Mouse (Mus musculus): Measurements from ENCODE around the gene Olfr826. TPM values are rescaled to one million over a fixed set of nuclear protein-coding genes. Genes with fewer than 3 reads are reported as not detected.

Gene Olfr826
- polyA plus RNA-seq (2012; rRNA removed): not detected in 2 replicates

GRCm38 (mm10) chr10:130184086-130184485, at the start of gene Olfr826:
TSS of gene Olfr826 (minus strand) at chr10:130184186.
- WGBS: 79% methylated on average over 1 of the region's 1 CpGs
- DNase-seq: no peak
- Histone ChIP-seq H3K36me3 (ENCODE audit: control insufficient read depth, insufficient read depth, low read length) (no peaks in the 10 kb centered on the region), H3K27me3 (ENCODE audit: control insufficient read depth, insufficient read depth, low read length) (no peaks in the 10 kb centered on the region), H3K4me1 (replicated peaks; ENCODE audit: control insufficient read depth, insufficient read depth, low read length) (no peaks in the 10 kb centered on the region), H3K27ac (ENCODE audit: control insufficient read depth, insufficient read depth, low read length) (no peak within 1 kb of the TSS), H3K4me3 (ENCODE audit: control insufficient read depth, insufficient read depth, low read length) (no peak within 1 kb of the TSS)
- TF ChIP-seq POLR2A (IDR thresholded peaks at IDR 0.05; ENCODE audit: control insufficient read depth, extremely low read depth, insufficient read depth, low read length, poor library complexity) (no peak), CTCF (IDR thresholded peaks at IDR 0.05; ENCODE audit: borderline replicate concordance, control insufficient read depth, extremely low read depth, insufficient read depth, low read length, poor library complexity) (no peak)

GRCm38 (mm10) chr10:130232117-130232516, 48.1 kb upstream of the Olfr826 start:
- no peaks in the 10 kb centered on the region for H3K27me3 ChIP-seq (ENCODE audit: control insufficient read depth, insufficient read depth, low read length)
- H3K36me3 ChIP-seq (ENCODE audit: control insufficient read depth, insufficient read depth, low read length): no peaks in the 10 kb centered on the region
- WGBS: 81% methylated on average over 1 of the region's 1 CpGs
- no peak for DNase-seq
- no peak overlapping the region for H3K4me3 ChIP-seq (ENCODE audit: control insufficient read depth, insufficient read depth, low read length)
- no peaks in the 10 kb centered on the region for H3K4me1 ChIP-seq (replicated peaks; ENCODE audit: control insufficient read depth, insufficient read depth, low read length)
- H3K27ac ChIP-seq (ENCODE audit: control insufficient read depth, insufficient read depth, low read length): no peak overlapping the region
- TF ChIP-seq CTCF (IDR thresholded peaks at IDR 0.05; ENCODE audit: borderline replicate concordance, control insufficient read depth, extremely low read depth, insufficient read depth, low read length, poor library complexity): no peak
- no peak for TF ChIP-seq POLR2A (IDR thresholded peaks at IDR 0.05; ENCODE audit: control insufficient read depth, extremely low read depth, insufficient read depth, low read length, poor library complexity)

- Histone ChIP-seq H3K4me1 (replicated peaks; ENCODE audit: control insufficient read depth, insufficient read depth, low read length) (no peaks in the 10 kb centered on the region), H3K36me3 (ENCODE audit: control insufficient read depth, insufficient read depth, low read length) (no peaks in the 10 kb centered on the region), H3K27ac (ENCODE audit: control insufficient read depth, insufficient read depth, low read length) (no peak overlapping the region), H3K27me3 (ENCODE audit: control insufficient read depth, insufficient read depth, low read length) (no peaks in the 10 kb centered on the region), H3K4me3 (ENCODE audit: control insufficient read depth, insufficient read depth, low read length) (no peak overlapping the region)
- DNase-seq: no peak
- TF ChIP-seq CTCF (IDR thresholded peaks at IDR 0.05; ENCODE audit: borderline replicate concordance, control insufficient read depth, extremely low read depth, insufficient read depth, low read length, poor library complexity): no peak
- no peak for TF ChIP-seq POLR2A (IDR thresholded peaks at IDR 0.05; ENCODE audit: control insufficient read depth, extremely low read depth, insufficient read depth, low read length, poor library complexity)
- WGBS: 90% methylated on average over 5 of the region's 5 CpGs
Measured at GRCm38 (mm10) chr10:130229584-130229983, 45.6 kb upstream of the Olfr826 start.

DNA sequence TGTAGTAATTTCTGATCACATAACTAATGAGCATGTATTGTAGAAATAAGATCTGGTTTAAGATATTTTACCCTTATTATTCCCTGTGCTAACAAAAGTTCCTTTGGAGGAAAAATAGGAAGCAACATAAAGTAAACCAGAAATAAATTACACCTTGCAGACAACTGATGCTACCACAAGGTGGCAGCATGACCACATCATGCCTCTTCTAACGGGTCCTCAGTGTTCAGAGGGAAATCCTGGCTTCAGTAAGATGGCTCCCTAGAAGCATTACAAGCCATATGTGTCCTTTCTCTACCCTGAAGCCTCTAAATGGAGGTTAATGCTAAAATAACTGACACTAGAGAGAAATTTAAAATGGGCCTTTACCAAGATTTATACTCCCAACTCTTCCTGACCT, 44.3 kb upstream of the Olfr826 start:
- 0% methylated on average over 1 of the region's 1 CpGs for WGBS
- peak; percentile 33 for DNase-seq
- Histone ChIP-seq H3K4me3 (ENCODE audit: control insufficient read depth, insufficient read depth, low read length) (no peak overlapping the region), H3K4me1 (replicated peaks; ENCODE audit: control insufficient read depth, insufficient read depth, low read length) (no peaks in the 10 kb centered on the region), H3K27me3 (ENCODE audit: control insufficient read depth, insufficient read depth, low read length) (no peaks in the 10 kb centered on the region), H3K27ac (ENCODE audit: control insufficient read depth, insufficient read depth, low read length) (no peak overlapping the region), H3K36me3 (ENCODE audit: control insufficient read depth, insufficient read depth, low read length) (no peaks in the 10 kb centered on the region)
- no peak for TF ChIP-seq POLR2A (IDR thresholded peaks at IDR 0.05; ENCODE audit: control insufficient read depth, extremely low read depth, insufficient read depth, low read length, poor library complexity)
- TF ChIP-seq CTCF (IDR thresholded peaks at IDR 0.05; ENCODE audit: borderline replicate concordance, control insufficient read depth, extremely low read depth, insufficient read depth, low read length, poor library complexity): no peak

GRCm38 (mm10) chr10:130225034-130225433, 41.0 kb upstream of the Olfr826 start:
- H3K27me3 ChIP-seq (ENCODE audit: control insufficient read depth, insufficient read depth, low read length): no peaks in the 10 kb centered on the region
- WGBS: 77% methylated on average over 3 of the region's 3 CpGs
- TF ChIP-seq CTCF (IDR thresholded peaks at IDR 0.05; ENCODE audit: borderline replicate concordance, control insufficient read depth, extremely low read depth, insufficient read depth, low read length, poor library complexity) (no peak), POLR2A (IDR thresholded peaks at IDR 0.05; ENCODE audit: control insufficient read depth, extremely low read depth, insufficient read depth, low read length, poor library complexity) (no peak)
- H3K36me3 ChIP-seq (ENCODE audit: control insufficient read depth, insufficient read depth, low read length): no peaks in the 10 kb centered on the region
- no peak overlapping the region for H3K27ac ChIP-seq (ENCODE audit: control insufficient read depth, insufficient read depth, low read length)
- no peak overlapping the region for H3K4me3 ChIP-seq (ENCODE audit: control insufficient read depth, insufficient read depth, low read length)
- no peaks in the 10 kb centered on the region for H3K4me1 ChIP-seq (replicated peaks; ENCODE audit: control insufficient read depth, insufficient read depth, low read length)
- no peak for DNase-seq

DNA sequence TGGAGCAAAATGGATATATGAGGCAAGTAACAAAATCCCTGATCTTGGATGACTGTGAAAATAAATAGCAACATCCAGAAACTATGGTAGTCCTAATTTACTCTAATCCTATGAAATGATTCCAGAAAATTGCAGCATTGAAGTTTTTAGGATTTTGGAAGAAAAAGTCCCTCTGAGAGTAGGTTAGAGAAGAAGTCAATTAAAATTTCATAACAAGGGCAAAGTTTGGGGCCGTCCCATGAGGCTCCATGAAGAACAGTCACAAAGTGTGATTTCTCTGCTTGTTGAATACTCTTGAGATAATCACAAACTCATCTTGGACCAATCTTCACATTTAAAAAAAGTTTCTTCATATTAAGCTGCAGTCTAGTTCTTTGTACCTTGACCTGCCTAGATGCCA, 30.3 kb upstream of the Olfr826 start, which contains the start of gene Olfr827:
Olfr827 (minus strand) TSS at position 101 of the 400 bp plus-strand sequence.
- TF ChIP-seq POLR2A (IDR thresholded peaks at IDR 0.05; ENCODE audit: control insufficient read depth, extremely low read depth, insufficient read depth, low read length, poor library complexity): no peak
- H3K36me3 ChIP-seq (ENCODE audit: control insufficient read depth, insufficient read depth, low read length): no peaks in the 10 kb centered on the region
- H3K27me3 ChIP-seq (ENCODE audit: control insufficient read depth, insufficient read depth, low read length): no peaks in the 10 kb centered on the region
- DNase-seq: no peak
- H3K4me3 ChIP-seq (ENCODE audit: control insufficient read depth, insufficient read depth, low read length): no peak within 1 kb of the TSS
- no peak within 1 kb of the TSS for H3K27ac ChIP-seq (ENCODE audit: control insufficient read depth, insufficient read depth, low read length)
- H3K4me1 ChIP-seq (replicated peaks; ENCODE audit: control insufficient read depth, insufficient read depth, low read length): no peaks in the 10 kb centered on the region
- WGBS: 88% methylated on average over 1 of the region's 1 CpGs

DNA sequence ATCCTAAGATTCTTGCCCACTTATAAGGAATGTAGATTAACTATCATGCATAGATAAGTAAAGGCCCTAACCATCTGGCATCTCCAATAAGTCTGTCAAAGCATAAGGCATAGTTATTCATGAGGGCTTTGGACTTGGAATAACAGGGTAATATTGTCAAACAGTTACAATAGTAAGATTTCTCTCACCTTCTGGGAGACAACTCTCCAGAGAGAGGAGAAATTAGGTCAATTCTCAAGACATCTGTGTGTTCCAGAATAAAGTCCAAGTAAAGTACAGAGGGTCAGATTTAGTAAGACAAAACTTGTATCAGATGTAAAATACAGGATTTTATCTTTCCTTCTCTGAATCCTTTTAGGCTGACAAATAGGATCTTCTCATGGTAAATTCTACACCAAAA, 17.3 kb downstream of the Olfr826 start, which contains the start of gene Olfr825:
Olfr825 (minus strand) TSS at position 101 of the 400 bp plus-strand sequence.
- no peak for DNase-seq
- Histone ChIP-seq H3K27me3 (ENCODE audit: control insufficient read depth, insufficient read depth, low read length) (no peaks in the 10 kb centered on the region), H3K4me3 (ENCODE audit: control insufficient read depth, insufficient read depth, low read length) (no peak within 1 kb of the TSS), H3K36me3 (ENCODE audit: control insufficient read depth, insufficient read depth, low read length) (no peaks in the 10 kb centered on the region), H3K27ac (ENCODE audit: control insufficient read depth, insufficient read depth, low read length) (no peak within 1 kb of the TSS), H3K4me1 (replicated peaks; ENCODE audit: control insufficient read depth, insufficient read depth, low read length) (no peaks in the 10 kb centered on the region)
- TF ChIP-seq CTCF (IDR thresholded peaks at IDR 0.05; ENCODE audit: borderline replicate concordance, control insufficient read depth, extremely low read depth, insufficient read depth, low read length, poor library complexity): no peak
- TF ChIP-seq POLR2A (IDR thresholded peaks at IDR 0.05; ENCODE audit: control insufficient read depth, extremely low read depth, insufficient read depth, low read length, poor library complexity): no peak
